Mouse (Mus musculus) stomach, embryonic 15.5 days (tissue): ENCODE measurements around the gene Mrps2. TPM values are rescaled to one million over a fixed set of nuclear protein-coding genes. Genes with fewer than 3 reads are reported as not detected.

Experiments used
- ATAC-seq: fragments of 200-750 bp; cut with Nextera tagmentation; 2 replicates; pipeline ENCODE4 v1.8.0; 2017; ENCODE audit warnings: low read depth, moderate number of reproducible peaks, moderate TSS enrichment; ENCODE audit not compliant: insufficient read depth, low FRiP score
- H3K27ac ChIP-seq: fragments of 300-500 bp; sonication (generic); 2 replicates; pipeline ENCODE4 v1.5.1; 2015; ENCODE audit warnings: mild to moderate bottlenecking, inconsistent platforms
- H3K27me3 ChIP-seq: fragments of 300-500 bp; sonication (generic); replicated peaks from 2 replicates; pipeline ENCODE4 v1.6.1; 2015; ENCODE audit warnings: inconsistent platforms
- H3K36me3 ChIP-seq: fragments of 300-500 bp; sonication (generic); 2 replicates; pipeline ENCODE4 v1.6.1; 2015; ENCODE audit warnings: inconsistent platforms
- H3K4me1 ChIP-seq: fragments of 300-500 bp; sonication (generic); 2 replicates; pipeline ENCODE4 v1.6.1; 2015; ENCODE audit warnings: inconsistent platforms
- H3K4me2 ChIP-seq: fragments of 300-500 bp; sonication (generic); 2 replicates; pipeline ENCODE4 v1.6.1; 2015; ENCODE audit warnings: mild to moderate bottlenecking, inconsistent platforms
- H3K4me3 ChIP-seq: fragments of 300-500 bp; sonication (generic); replicated peaks from 2 replicates; pipeline ENCODE4 v1.5.1; 2015; ENCODE audit warnings: inconsistent platforms
- H3K9ac ChIP-seq: fragments of 300-500 bp; sonication (generic); 2 replicates; pipeline ENCODE4 v1.6.1; 2015; ENCODE audit warnings: inconsistent platforms
- H3K9me3 ChIP-seq: fragments of 300-500 bp; sonication (generic); 2 replicates; pipeline ENCODE4 v1.6.1; 2016; ENCODE audit warnings: inconsistent platforms
- WGBS: fragments of 180-500 bp; shearing (Covaris S2); methylation state at CpG from one replicate; pipeline ENCODE4 v1.1.7; 2015; 5-methylcytosine and 5-hydroxymethylcytosine counted together
- polyA plus RNA-seq: library from polyadenylated mRNA; unstranded; fragments of >200 nt; fragmentation: Nextera tagmentation; extraction: Ambion mirVana; gene quantifications from 2 replicates; pipeline ENCODE4 v1.2.1, GENCODE M21; 2015

Mrps2 gene
- 51.8 and 54.6 TPM in 2 replicates for polyA plus RNA-seq

GRCm38 (mm10) chr2:28467860-28468485 lies at the start of gene Mrps2:
Mrps2 (plus strand) TSS chr2:28468066.
- ATAC-seq, result peak; percentile 86
- Histone ChIP-seq H3K9ac (peak within 1 kb of the TSS; percentile 98), H3K4me3 (peak within 1 kb of the TSS; percentile 97), H3K4me1 (peaks cover 16% of the 10 kb centered on the region), H3K9me3 (no peaks in the 10 kb centered on the region), H3K4me2 (peak within 1 kb of the TSS; percentile 75), H3K27me3 (no peaks in the 10 kb centered on the region), H3K36me3 (peaks cover 36% of the 10 kb centered on the region), H3K27ac (0 out of 2 replicates have a peak within 1 kb of the TSS, but pooled peaks have one; percentile 40)
- WGBS, result under 1% methylated on average over 52 of the region's 52 CpGs

GRCm38 (mm10) chr2:28419898-28420297 lies 48.0 kb upstream of the Mrps2 start:
- Histone ChIP-seq H3K36me3 (no peaks in the 10 kb centered on the region), H3K9me3 (no peaks in the 10 kb centered on the region), H3K4me1 (peaks cover 5% of the 10 kb centered on the region; the same call in 1 of the 2 replicates), H3K27ac (no peak overlapping the region), H3K4me2 (no peak overlapping the region), H3K9ac (no peak overlapping the region), H3K4me3 (no peak overlapping the region), H3K27me3 (no peaks in the 10 kb centered on the region)
- no peak for ATAC-seq
- WGBS, result 23% methylated on average over 4 of the region's 4 CpGs

GRCm38 (mm10) chr2:28423167-28423566 lies 44.7 kb upstream of the Mrps2 start:
- Histone ChIP-seq H3K4me1 (no peaks in the 10 kb centered on the region), H3K27me3 (no peaks in the 10 kb centered on the region), H3K36me3 (no peaks in the 10 kb centered on the region), H3K4me2 (no peak overlapping the region), H3K4me3 (no peak overlapping the region), H3K9ac (no peak overlapping the region), H3K27ac (no peak overlapping the region), H3K9me3 (no peaks in the 10 kb centered on the region)
- WGBS, result 41% methylated on average over 3 of the region's 3 CpGs
- no peak for ATAC-seq

- no peak overlapping the region for H3K4me3 ChIP-seq
- ATAC-seq, result no peak
- H3K9ac ChIP-seq, result no peak overlapping the region
- no peak overlapping the region for H3K4me2 ChIP-seq
- 81% methylated on average over 6 of the region's 6 CpGs for WGBS
- no peak overlapping the region for H3K27ac ChIP-seq
- H3K27me3 ChIP-seq, result no peaks in the 10 kb centered on the region
- no peaks in the 10 kb centered on the region for H3K36me3 ChIP-seq
- no peaks in the 10 kb centered on the region for H3K4me1 ChIP-seq
- H3K9me3 ChIP-seq, result no peaks in the 10 kb centered on the region
Measured at GRCm38 (mm10) chr2:28427226-28427625, 40.6 kb upstream of the Mrps2 start.

GRCm38 (mm10) chr2:28430846-28431245 lies 37.0 kb upstream of the Mrps2 start:
- no peaks in the 10 kb centered on the region for H3K9me3 ChIP-seq
- WGBS, result 40% methylated on average over 6 of the region's 6 CpGs
- no peak overlapping the region for H3K9ac ChIP-seq
- no peaks in the 10 kb centered on the region for H3K36me3 ChIP-seq
- ATAC-seq, result peak; percentile 47; the same call in 1 of the 2 replicates
- H3K4me1 ChIP-seq, result no peaks in the 10 kb centered on the region
- H3K4me2 ChIP-seq, result no peak overlapping the region
- H3K27me3 ChIP-seq, result no peaks in the 10 kb centered on the region
- H3K27ac ChIP-seq, result no peak overlapping the region
- no peak overlapping the region for H3K4me3 ChIP-seq

- Histone ChIP-seq H3K4me3 (no peak overlapping the region), H3K27ac (no peak overlapping the region), H3K4me1 (no peaks in the 10 kb centered on the region), H3K4me2 (no peak overlapping the region), H3K36me3 (no peaks in the 10 kb centered on the region), H3K27me3 (no peaks in the 10 kb centered on the region), H3K9me3 (no peaks in the 10 kb centered on the region), H3K9ac (no peak overlapping the region)
- no peak for ATAC-seq
- 12% methylated on average over 1 of the region's 1 CpGs for WGBS
Measured at GRCm38 (mm10) chr2:28432811-28433210, 35.1 kb upstream of the Mrps2 start.

- H3K9ac ChIP-seq, result no peak overlapping the region
- H3K4me2 ChIP-seq, result no peak overlapping the region
- ATAC-seq, result no peak
- no peaks in the 10 kb centered on the region for H3K27me3 ChIP-seq
- H3K36me3 ChIP-seq, result no peaks in the 10 kb centered on the region
- no peak overlapping the region for H3K27ac ChIP-seq
- no peaks in the 10 kb centered on the region for H3K4me1 ChIP-seq
- 0% methylated on average over 1 of the region's 2 CpGs for WGBS
- H3K4me3 ChIP-seq, result no peak overlapping the region
- H3K9me3 ChIP-seq, result no peaks in the 10 kb centered on the region
Measured at GRCm38 (mm10) chr2:28433512-28433911, 34.4 kb upstream of the Mrps2 start.

GRCm38 (mm10) chr2:28435401-28435800 lies 32.5 kb upstream of the Mrps2 start:
- H3K36me3 ChIP-seq, result no peaks in the 10 kb centered on the region
- no peak overlapping the region for H3K9ac ChIP-seq
- H3K27me3 ChIP-seq, result no peaks in the 10 kb centered on the region
- H3K4me2 ChIP-seq, result no peak overlapping the region
- no peak for ATAC-seq
- H3K4me3 ChIP-seq, result no peak overlapping the region
- 85% methylated on average over 11 of the region's 11 CpGs for WGBS
- no peak overlapping the region for H3K27ac ChIP-seq
- no peaks in the 10 kb centered on the region for H3K9me3 ChIP-seq
- no peaks in the 10 kb centered on the region for H3K4me1 ChIP-seq

- no peaks in the 10 kb centered on the region for H3K9me3 ChIP-seq
- no peak overlapping the region for H3K9ac ChIP-seq
- ATAC-seq, result no peak
- H3K27me3 ChIP-seq, result no peaks in the 10 kb centered on the region
- H3K4me3 ChIP-seq, result no peak overlapping the region
- no peaks in the 10 kb centered on the region for H3K36me3 ChIP-seq
- 0 out of 2 replicates have a peak, but pooled peaks cover 2% of the 10 kb centered on the region for H3K4me1 ChIP-seq
- 66% methylated on average over 6 of the region's 6 CpGs for WGBS
- no peak overlapping the region for H3K4me2 ChIP-seq
- H3K27ac ChIP-seq, result no peak overlapping the region
Measured at GRCm38 (mm10) chr2:28440842-28441241, 27.0 kb upstream of the Mrps2 start.

GRCm38 (mm10) chr2:28445082-28445481 lies 22.8 kb upstream of the Mrps2 start:
- no peak for ATAC-seq
- WGBS, result 82% methylated on average over 4 of the region's 4 CpGs
- H3K4me1 ChIP-seq, result 0 out of 2 replicates have a peak, but pooled peaks cover 14% of the 10 kb centered on the region
- H3K27ac ChIP-seq, result no peak overlapping the region
- H3K9ac ChIP-seq, result no peak overlapping the region
- H3K36me3 ChIP-seq, result no peaks in the 10 kb centered on the region
- H3K9me3 ChIP-seq, result no peaks in the 10 kb centered on the region
- H3K4me3 ChIP-seq, result no peak overlapping the region
- H3K27me3 ChIP-seq, result no peaks in the 10 kb centered on the region
- H3K4me2 ChIP-seq, result no peak overlapping the region

GRCm38 (mm10) chr2:28446181-28446514 lies 21.7 kb upstream of the Mrps2 start:
- Histone ChIP-seq H3K4me2 (peak overlapping the region; percentile 96), H3K4me1 (0 out of 2 replicates have a peak, but pooled peaks cover 14% of the 10 kb centered on the region), H3K9me3 (no peaks in the 10 kb centered on the region), H3K27me3 (no peaks in the 10 kb centered on the region), H3K4me3 (peak overlapping the region; percentile 80), H3K27ac (peak overlapping the region; percentile 66), H3K9ac (peak overlapping the region; percentile 69), H3K36me3 (0 out of 2 replicates have a peak, but pooled peaks cover under 1% of the 10 kb centered on the region)
- peak; percentile 32; the same call in 1 of the 2 replicates for ATAC-seq
- 9% methylated on average over 5 of the region's 5 CpGs for WGBS

- 0 out of 2 replicates have a peak, but pooled peaks cover 14% of the 10 kb centered on the region for H3K4me1 ChIP-seq
- H3K4me2 ChIP-seq, result peak within 1 kb of the TSS; percentile 96
- H3K9me3 ChIP-seq, result no peaks in the 10 kb centered on the region
- H3K27me3 ChIP-seq, result no peaks in the 10 kb centered on the region
- peak within 1 kb of the TSS; percentile 69 for H3K9ac ChIP-seq
- ATAC-seq, result peak; percentile 54; the same call in 1 of the 2 replicates
- H3K27ac ChIP-seq, result peak within 1 kb of the TSS; percentile 66
- peaks cover 5% of the 10 kb centered on the region; the same call in 1 of the 2 replicates for H3K36me3 ChIP-seq
- H3K4me3 ChIP-seq, result peak within 1 kb of the TSS; percentile 80
- WGBS, result under 1% methylated on average over 112 of the region's 118 CpGs
Measured at GRCm38 (mm10) chr2:28446515-28447314, 21.2 kb upstream of the Mrps2 start, which contains the start of gene Ppp1r26. Ppp1r26 (plus strand) TSS chr2:28446800.
